Mouse (Mus musculus) kidney, postnatal 14 days (tissue): Measurements from ENCODE around the gene Itga8.

Source experiments
- DNase-seq: peaks from one replicate; pipeline ENCODE4 v3.0.0; 2022; ENCODE audit warnings: mixed read lengths

Itga8 gene

GRCm38 (mm10) chr2:12301431-12302170, at the start of gene Itga8:
Gene Itga8, minus strand, starts transcription at chr2:12301922.
- DNase-seq: peak; percentile 91

DNA sequence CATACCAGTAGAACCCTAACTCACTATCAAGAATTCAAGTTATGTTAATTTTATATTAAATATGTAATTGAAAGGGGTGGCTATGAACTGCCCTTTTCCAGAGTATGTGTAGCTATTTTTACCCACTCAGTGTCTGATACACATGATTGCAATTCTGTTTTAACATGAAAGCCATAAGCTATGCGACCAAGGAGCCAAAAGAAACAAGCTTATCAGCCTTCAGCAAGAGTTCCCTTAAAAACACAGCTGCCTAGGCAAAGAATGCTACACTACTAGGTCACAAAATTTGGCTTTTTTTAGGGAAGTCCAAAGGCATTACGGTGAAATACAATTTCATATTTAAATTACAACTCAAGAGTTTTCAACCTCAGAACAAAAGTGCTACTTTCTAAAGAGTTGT, 47.2 kb upstream of the Itga8 start:
- DNase-seq: no peak

GRCm38 (mm10) chr2:12331962-12332361, 30.2 kb upstream of the Itga8 start:
- DNase-seq: no peak

- DNase-seq: no peak
Observed at GRCm38 (mm10) chr2:12329620-12330019, 27.9 kb upstream of the Itga8 start.

GRCm38 (mm10) chr2:12329068-12329407, 27.3 kb upstream of the Itga8 start:
- DNase-seq: no peak

GRCm38 (mm10) chr2:12328355-12329067, 26.8 kb upstream of the Itga8 start:
- DNase-seq: no peak

GRCm38 (mm10) chr2:12327691-12328354, 26.1 kb upstream of the Itga8 start:
- no peak for DNase-seq

DNA sequence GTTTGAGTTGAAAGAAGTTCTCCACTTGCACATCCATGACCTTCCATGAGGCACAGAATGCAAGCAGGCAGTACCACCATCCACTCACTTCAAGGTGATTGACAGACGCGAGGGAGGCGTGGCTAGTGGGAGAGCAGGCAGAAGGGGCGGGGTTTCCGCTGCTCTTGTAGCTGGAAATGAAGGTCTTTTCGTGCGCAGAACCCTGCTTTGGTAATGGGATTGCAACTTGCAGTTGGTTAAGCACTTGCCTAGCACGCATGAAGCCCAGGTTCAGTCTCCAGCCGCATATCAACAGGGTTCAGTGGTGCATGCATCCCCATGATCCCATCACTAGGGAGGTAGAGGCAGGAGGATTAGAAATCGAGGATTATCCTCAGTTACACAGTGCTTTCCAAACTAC, 25.5 kb upstream of the Itga8 start:
- DNase-seq: peak; percentile 36

DNA sequence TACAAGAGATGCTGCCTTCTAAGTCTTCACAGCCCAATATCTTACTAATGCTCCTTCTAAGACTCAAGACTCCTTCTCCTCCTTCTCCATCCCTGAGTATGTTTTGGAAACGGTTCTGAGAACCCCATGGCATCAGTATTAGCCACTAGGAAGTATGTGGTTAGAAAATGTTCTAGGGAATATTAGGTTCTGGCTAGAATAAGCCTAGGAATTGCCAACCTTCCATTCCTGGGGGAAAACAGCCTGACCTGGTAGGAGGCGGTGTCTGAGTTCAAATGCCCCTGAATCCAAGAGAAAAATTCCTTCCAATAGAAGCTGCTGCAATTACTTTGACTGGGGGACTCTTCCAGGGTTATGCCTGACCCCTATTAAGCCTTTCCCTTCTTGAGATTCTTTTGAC, 24.1 kb upstream of the Itga8 start:
- no peak for DNase-seq

DNA sequence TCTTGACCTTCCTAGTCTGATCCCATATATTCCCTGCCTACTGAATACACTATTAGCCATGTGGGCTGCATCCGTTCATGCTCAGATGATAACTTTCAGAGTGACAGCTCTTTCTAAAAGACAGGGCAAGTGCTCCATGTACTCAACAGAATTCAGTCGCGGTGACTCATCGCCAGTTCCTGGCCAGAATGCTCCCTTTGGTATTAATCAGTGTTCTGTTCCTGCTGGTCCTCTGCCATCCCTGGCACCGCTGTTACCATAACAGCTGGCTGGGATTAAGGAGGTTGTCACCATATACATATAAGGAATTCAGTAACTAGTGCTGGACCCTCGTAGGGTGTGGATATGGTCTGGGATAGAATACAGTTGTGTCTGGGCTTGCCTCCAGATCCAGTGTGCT, 23.7 kb upstream of the Itga8 start:
- DNase-seq: peak; percentile 12

DNA sequence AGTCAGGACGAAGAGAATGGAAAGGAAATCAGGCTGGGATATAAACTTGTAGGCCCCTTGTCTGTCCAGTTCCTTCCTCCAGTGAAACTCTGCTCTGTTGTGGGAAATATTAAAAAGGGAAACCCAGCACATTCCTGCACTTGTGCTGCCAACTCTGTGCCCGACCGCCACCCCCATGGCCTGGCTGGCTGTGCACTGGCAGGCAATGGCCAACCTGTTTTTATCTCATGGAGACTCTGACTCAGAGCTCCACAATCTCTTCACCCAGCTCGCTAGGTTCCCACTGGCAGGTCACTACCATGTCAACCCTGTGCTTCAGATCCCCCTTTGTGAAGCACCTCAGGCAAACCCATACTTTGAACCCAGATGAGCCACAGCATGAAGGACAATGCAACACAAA, 19.2 kb upstream of the Itga8 start:
- no peak for DNase-seq

GRCm38 (mm10) chr2:12318715-12319114, 17.0 kb upstream of the Itga8 start:
- DNase-seq: no peak

DNA sequence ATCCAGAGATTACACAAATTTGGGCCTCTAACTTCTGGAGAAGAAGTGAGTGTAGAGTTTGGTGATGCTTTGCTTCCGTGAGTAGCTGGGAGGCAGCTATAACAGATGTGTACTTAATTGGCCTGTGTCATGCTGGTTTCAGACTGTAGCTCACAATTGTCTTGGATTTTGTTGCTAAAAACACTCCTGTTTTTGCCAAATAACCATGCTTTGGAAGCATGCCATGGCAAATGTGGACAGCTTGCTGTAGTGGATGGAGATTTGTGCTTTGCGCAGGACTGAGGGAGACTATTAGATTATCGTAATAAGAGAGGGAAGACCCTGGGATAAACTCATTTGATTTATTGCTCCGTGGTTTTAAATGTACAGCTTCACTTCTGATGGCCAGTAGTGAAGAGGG, 16.3 kb upstream of the Itga8 start:
- DNase-seq: peak; percentile 8

GRCm38 (mm10) chr2:12317343-12317742, 15.6 kb upstream of the Itga8 start:
- DNase-seq: peak; percentile 6

- peak; percentile 20 for DNase-seq
Observed at GRCm38 (mm10) chr2:12316361-12316760, 14.6 kb upstream of the Itga8 start.

- DNase-seq: no peak
Observed at GRCm38 (mm10) chr2:12314028-12314427, 12.3 kb upstream of the Itga8 start.

GRCm38 (mm10) chr2:12308466-12308865, 6.7 kb upstream of the Itga8 start:
- DNase-seq: peak; percentile 30

DNA sequence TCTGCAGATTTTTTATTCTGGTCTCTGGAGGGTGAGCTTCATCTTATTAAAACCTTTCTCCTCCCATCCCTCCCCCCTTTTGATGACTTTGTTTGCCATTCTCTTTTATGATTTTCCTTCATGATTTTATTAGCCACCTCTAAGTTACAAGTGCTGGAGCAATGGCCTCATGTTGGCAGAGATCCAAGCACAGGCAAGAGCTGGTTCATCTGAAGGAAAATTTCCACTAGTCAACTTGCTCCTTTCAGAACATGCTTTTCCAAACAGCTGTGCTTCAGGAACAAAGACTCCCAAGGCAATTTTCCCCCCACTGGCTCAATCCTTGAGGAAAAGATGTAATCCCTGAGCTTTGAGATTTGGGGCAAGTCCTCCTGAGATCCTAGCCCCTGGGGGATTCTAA, 5.6 kb upstream of the Itga8 start:
- peak; percentile 65 for DNase-seq

DNA sequence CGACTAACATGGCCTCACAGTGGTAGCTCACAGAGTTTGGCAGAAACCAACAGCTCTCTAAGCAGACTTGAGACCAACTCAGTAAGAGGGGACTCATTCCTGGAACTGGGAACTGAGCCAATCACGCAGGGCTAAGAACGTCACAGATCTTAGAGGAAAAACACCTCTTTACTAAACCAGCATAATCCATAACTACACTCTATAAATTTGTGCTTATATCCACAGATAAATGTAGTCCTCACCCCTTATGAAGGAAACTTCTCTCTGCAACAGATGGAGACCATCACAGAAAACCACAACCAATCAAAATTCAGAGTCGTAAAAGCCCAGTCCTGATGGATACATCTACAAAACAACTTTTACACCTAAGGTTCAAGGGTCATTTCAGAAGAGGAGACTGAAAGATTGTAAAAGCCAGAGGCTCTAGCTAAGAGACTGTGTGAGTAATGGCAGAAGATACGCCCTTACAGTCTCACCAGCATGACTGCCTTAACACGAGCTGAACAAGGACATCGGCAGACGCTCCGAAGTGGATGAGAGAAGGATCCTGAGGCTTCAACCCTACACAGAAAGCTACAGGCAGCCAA, 3.4 kb upstream of the Itga8 start:
- no peak for DNase-seq

GRCm38 (mm10) chr2:12300449-12301228, 1.1 kb downstream of the Itga8 start:
- peak; percentile 18 for DNase-seq

- no peak for DNase-seq
Observed at GRCm38 (mm10) chr2:12297287-12297686, 4.4 kb downstream of the Itga8 start.

DNA sequence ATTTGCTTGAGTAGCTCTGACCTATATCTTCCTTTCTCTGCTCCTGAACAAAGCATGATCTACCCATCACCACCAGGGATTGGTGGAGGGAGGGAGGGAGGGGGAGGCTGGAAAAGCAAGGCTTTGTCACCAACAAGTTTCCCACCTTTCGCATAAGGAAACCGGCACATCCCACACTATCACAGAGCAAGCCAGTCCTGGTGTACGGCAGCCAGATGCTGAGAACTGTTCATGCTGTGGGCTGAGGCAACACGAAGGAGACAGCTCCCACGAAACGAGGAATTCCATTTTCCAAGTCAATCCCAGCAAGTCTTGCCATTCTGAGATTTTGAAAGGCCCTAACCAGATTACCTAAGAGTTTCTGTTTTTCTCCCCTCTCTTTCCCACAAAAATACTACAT, 6.6 kb downstream of the Itga8 start:
- no peak for DNase-seq

DNA sequence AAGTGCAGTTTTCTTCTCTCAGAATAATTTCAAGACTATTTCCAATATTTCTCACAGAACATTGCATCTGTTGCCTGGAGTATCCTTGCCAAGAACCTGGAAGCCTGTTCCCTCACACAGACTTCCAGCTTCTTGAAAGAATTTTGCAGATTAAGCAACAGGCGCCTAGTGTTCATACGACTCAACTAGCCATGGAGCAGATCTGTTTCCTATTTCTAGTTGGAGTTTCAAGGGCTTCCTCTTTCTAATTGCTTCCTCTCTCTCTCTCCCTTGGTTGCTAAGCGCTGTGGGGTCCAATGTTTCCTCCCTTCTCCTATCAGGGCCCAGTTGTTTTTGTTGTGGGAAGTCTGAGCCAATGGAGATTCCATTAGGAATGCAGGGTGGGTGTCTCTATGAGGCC, 7.7 kb downstream of the Itga8 start:
- DNase-seq: peak; percentile 31
